Mouse (Mus musculus) B cell, adult 2 months (primary cell): ENCODE results near the gene Stn1.
"Not testable (repeated sequence)": the region's sequence is repeated elsewhere in the genome, so short reads cannot be mapped to it uniquely, and the experiment has no call there.

ENCODE experiments used
- DNase-seq, 2 experiments: peaks; one replicate each; pipeline ENCODE4 v3.0.0; 2022

Stn1 gene

DNA sequence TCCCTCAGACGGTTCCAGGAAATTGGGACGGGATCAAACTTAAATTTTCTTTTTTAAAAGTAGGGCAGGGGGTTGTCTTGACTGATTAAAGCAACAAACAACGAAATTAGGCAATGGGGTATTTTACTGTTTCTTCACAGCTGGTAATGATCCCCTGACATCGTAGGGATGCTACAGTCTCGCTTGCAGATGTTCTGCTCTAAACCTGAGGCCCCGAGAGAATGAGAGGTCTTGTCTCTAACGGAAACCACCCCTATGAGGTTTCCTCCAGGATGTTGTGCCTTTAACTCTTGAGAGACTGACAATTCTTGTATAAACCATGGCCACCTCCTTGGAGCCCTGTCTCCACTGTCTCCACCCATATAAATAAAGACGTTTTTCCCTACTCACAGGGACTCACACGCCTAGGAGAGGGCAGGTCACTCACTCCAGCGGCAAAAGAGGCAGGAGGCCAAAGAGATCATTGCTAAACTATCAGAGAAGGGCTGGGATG, at the start of gene Stn1:
Gene Stn1 (minus strand): TSS at position 208 of the 493 bp plus-strand sequence.
- DNase-seq = no peak

DNA sequence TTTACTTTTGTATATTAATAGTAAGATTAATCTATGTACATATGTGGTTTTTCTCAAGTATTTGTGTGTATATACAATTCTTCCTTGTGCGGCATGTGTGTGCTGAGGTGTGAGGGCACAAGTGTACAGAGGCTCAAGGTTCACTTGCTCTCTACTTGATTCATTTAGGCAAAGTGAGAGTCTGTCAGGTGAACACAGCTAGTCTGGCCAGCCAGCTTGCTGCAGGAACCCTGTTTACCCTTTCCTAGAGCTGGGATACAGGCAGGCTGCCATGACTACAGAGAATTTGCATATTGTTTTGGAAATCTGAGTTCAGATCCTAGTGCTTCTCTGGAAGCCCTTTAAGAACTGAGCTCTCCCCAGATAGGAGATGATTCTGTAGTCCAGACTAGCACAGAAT, 49.7 kb upstream of the Stn1 start:
- no peak for DNase-seq

DNA sequence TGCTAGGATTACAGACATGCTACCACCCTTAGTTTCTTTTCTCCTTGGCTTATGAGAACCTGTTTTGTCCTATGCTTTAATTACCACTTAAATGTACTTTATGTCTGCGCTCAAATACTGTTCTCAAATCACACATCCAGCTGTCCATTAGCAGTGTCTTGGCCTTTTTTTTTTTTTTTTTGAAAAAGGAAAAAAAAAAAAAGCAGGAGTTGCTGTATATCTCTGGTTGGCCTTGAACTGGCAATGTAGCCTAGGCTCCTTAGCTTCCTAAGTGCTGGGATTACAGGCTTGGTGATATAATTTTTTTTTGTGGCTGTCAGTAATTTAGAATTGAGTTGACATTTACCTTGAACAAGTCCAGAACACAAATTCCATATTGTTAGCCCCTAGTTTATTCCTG, 48.5 kb upstream of the Stn1 start:
- DNase-seq = no peak

DNA sequence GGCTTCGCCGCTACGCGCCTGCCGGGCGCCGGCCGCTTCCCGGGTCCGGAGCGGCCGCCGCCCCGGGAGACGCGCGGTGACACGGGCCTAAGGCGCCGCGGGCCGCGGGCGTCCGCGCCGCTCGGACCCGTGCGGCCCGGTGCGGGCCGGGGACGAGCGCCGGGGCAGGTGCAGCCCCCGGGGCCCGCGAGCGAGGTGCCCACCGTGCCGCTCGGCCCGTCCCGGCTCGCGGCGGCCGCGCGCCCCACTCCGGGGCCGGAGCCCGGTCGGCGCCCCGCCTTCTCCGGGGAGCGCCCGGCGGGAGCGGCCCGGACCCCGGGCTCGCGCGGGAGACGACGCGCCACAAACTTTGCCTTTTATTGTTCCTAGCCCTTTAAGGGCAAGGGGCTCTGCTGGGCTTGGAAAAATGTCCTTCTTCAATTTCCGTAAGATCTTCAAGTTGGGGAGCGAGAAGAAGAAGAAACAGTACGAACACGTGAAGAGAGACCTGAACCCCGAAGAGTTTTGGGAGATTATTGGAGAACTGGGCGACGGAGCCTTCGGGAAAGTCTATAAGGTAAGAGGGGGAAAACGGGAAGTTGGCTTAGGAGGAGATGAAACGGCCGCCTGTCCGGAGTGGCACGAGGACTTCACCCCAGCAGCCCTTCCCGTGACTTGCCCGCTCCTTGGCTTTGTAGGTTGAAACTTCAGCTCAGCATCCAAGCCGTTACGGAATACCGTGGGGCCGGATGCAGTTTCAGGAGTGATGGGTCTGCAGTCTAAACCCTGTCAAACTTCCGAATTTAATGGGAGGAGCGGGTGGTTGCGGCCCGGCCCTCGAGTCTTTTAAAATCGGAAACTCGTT, 42.7 kb upstream of the Stn1 start:
- peak; percentile 28 to 40 for DNase-seq

DNA sequence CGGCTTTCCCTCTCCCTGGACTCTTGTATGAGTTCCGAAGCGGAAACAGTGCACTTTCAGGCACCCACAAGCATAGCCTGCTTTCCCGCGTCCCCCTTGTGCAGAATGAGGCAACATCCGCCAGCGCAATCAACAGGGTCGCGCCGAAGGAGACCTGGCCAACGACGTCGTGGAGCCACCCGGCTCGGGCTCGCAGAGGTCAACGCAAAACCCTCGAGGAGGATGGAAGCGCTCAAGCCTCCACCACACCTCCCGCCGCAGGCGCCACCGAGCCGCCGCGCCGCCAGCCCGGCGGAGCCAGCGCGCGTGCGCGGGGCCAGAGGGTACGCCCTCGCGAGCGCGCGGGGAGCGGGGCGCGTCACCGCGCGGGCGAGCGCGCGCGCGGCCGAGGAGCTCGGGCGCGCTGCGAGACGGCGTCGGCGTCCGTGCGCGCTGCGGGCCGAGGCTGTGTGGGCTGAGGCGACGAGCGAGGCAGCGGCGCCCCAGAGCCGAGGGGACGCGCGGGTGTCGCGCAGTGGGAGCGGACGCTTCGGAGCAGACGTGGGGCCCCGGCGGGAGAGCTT, 42.0 kb upstream of the Stn1 start, which contains the start of gene Slk:
Gene Slk (plus strand): TSS at position 454 of the 563 bp plus-strand sequence.
- peak; percentile 81 to 91 for DNase-seq

DNA sequence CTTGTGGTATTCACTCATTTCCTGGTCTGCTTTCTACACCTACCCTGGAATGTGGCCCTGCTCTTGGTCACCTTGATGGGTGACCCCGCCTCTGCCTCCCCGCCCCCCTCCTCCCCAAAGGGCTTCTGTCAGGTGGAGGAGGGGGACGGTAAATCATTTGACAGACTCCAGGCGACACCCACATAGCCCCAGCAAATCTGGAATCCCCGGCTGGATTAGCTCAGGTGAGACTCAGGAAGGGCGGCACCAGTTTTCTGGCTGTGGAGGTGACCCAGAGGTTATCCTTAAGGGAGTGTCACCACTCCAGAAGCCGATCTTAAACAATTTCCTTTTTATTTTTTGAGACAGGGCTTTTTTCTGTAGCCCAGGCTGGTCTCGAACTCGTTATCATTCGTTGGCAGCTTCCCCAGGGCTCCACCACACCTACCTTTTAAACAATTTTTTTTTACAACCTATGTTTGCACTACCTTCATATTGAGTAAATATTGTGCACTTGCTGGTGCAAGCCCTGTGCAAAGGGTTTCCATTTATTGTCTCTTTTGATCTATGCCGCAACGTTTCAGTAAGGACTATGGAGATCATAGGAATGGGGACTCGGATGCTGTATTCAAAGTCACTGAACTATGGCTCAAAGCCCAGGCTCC, 41.4 kb upstream of the Stn1 start:
- DNase-seq = no peak

DNA sequence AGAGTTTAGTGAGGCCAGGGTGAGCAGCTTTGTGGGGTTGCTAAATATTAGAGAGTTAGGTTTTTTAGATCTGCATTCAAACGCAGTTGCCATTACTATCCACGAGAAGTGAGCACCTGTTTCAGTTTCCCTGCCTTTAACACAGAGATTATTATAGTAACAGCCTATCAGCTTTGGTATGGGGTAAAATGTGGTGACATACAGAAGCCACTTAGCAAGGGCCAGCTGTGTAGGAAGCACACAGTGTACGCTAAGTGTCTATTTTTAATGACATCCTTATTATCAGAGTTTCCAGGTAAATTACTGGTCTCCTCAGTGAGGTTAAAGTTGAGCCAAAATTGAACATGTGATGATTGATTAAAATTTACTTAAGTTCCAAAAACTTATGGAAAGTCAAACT, 36.4 kb upstream of the Stn1 start:
- DNase-seq = no peak

DNA sequence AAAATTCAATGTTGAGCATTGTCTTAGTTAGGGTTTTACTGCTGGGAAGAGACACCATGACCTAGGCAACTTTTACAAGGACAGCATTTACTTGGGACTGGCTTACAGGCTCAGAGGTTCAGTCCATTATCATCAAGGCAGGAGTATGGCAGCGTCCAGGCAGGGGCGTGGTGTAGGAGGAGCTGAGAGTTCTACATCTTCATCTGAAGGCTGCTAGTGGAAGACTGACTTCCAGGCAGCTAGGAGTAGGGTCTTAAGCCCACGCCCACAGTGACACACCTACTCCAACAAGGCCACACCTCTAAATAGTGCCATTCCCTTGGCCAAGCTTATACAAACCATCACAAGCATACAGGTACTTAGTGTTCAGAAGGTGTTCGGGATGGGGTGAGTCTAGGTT, 34.7 kb upstream of the Stn1 start:
- DNase-seq = not testable (repeated sequence)

DNA sequence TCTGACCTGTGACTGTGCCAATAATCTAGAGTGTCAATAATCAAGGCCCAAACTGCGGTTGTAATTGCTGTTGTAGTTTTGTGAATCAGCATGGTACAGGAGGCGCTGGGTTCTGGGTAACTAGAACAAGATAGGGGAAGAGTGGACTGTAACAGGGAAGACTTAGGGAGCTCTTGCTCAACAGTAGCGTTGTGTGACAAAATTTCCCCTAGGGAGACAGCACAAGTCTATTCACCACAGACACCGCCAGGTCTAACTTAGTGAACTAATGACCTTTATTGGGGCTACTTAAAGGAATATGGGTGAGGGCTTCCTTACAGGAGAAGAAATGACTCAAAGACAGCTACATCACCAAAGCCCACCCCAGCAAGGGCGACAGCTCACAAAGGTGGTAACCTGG, 32.7 kb upstream of the Stn1 start:
- no peak for DNase-seq

DNA sequence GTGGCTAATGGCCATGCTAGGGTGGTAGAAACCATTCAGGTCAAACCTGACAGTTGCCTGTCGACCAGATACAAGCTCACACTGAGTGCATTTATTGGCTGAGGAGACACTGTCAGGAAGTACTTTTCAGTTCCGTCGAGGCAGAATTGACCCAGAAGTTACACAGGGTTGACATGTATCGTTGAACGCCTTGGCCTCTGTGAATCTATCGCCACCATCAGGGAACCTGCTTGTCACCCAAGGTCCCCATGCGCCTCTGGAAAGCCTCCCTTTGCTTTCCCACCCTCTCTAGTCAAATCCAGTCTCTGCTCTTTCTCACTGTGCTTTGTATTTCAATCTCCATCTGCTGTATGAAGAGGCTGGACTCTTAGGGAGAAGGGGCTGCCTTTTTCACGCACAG, 28.7 kb upstream of the Stn1 start:
- DNase-seq = no peak

DNA sequence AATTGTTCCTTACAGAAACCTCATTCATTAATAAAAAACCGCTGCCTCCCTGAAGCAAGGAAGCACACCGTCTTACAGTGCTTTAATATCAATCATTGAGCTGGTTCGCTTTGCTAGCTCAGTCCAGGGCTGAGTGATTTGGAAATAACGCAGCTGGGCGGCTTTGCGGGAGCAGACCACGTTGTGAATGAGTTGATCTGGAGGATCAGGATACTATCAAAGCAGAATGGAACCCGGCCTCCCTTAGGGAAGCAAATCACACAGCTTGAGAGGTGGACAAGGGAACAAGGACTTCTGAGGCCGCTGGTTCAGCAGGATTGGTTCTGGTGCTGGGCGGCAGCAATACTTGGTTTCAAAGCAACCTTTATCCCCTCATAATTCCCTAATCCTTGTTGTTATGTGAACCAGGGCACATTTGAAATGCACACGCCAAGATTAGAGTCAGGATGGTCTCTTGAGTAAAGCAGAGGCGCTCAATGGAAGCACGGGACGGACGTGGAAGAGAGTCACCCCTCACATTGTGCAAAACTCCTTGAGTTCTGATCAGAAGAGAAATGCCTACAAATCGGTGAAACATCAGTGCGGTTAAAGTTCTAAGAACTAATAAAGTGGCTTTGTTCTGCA, 27.8 kb upstream of the Stn1 start:
- DNase-seq = no peak

DNA sequence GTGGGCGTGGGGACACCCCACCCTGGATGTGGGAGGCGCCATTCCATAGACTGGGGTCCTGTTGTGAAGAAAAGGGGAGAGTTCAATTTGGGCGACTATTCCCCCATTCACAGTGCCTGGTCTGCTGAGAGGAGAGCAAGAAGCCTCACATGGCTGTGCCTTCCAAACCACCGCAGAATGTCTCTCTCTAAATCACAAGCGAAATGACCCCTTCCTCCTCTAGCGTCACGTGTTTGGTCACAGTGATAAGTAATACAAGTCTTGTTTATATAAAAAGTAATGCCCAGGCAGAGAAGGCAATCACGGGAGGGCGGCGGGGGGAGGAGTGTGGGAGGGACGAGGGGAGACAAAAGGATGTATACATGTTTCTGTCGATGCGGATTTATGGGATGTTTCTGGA, 26.4 kb upstream of the Stn1 start:
- DNase-seq = no peak

DNA sequence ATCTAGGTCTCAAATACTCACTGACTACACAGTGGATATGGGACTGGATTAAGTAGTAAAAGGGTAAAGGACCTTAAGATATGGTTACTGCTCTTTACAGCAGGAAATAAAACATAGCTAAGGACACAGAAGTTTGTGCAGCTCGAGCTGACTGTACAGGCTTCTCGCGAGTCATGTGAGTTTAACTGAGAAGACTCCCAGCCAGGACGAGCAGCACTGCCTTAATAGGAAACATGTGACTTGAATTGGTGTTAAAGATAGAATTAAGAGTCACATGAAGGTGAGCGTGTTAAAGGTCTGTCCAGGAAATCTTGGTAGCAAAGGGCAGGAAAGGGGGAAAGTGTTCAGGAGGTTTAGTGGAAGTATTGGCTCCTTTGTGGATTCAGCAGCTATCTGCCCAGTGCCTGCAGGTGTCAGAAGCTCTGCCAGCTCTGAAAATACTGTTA, 24.7 kb upstream of the Stn1 start:
- no peak for DNase-seq

DNA sequence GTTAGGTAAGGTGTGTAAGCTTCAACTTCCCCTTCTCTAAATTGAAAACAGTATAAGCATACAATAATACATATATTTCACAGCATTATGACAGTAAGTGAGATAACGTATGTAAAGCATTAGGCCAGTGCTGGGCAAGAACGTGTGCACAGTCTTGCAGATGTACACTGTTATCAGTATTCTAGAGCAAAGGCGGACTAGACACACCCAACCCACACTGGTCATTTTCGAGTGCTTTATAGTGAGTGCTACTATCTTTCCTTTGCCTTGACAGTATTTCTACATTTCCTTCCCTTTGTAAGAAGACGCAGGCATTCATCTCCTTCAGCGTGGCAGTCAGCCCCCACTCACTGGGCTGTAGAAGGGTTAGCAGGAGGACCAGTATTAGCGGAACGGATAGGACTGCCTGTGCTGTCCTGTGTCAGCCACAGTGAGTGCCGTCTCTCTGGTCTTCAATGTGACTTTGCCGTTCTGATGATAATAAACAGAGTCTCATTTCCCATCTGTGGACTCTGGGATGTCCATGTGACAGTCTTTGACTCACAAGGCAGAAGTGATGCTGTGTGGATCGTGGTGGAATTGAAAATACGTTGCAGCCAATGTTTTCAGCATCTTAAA, 23.3 kb upstream of the Stn1 start:
- no peak for DNase-seq

DNA sequence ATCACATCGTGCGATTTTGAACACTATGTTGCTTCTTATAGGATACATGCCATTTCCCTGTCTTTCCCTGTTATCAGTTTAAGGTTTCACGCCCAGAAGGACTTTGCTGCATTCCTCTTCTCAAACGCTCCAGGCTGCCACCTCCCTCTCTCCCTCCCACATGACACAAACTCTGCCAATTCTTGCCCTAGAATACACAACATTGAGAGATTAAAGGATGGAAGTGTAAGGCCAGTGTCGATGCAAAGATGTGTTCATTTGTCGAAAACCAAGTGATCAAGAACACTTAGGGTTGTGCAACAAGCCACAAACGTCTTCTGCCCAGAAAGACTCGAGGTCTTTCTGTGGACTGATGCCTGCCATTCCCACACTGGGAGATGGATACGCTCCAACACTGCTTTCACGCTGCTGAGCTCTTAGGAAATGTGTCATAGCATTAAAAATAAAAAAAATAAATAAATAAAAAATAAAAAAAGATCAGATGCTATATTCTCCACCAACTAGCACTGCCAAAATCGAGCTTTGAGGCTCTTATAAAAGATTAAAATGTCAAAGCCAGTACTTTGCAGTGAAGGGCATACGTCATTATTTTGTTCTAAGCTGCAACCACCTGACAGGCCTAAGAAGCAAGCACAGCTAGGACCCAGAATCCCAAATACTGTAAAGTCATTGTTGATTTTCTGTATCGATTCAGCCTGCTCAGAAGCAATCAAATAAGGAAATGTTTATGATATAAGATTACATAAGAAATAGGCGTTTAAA, 22.6 kb upstream of the Stn1 start:
- DNase-seq = no peak

DNA sequence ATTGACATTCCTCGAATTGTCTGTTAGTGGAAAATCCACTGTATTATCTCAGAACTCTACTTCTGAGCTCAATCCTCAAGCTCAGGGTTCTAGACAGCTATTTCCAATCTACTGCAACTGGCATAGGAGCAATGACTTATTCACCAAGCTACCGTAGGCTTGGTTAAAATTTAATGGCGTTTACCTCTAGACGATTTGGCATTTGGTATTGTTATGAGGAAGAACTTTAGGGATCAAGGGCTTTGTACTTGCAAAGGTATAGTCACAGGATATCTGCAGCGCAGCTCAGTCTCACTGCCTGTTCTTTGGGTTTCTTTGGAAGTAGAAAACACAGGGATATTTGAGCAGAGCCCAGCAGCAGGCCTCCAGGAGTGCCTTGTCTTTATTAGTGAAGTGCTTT, 21.8 kb upstream of the Stn1 start:
- no peak for DNase-seq

DNA sequence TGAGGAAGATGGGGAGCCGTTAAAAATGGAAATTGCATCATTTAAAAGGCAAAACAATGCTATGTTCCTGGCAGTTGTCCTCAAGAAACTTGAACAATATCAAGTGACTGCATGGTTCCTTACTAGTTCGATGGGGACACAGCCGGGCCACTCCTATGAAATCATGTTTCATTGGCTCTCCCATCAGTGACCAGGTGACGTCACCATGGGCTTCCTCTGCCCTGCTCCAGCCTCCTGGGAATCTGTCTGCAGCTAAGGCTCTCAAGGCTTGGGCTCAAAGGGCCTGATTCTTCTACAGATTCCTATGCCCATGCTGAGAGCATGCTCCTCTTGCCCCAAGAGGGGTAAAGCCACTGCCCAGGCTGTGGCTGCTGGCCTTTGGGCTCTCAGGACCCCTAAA, 12.3 kb upstream of the Stn1 start:
- DNase-seq = no peak

DNA sequence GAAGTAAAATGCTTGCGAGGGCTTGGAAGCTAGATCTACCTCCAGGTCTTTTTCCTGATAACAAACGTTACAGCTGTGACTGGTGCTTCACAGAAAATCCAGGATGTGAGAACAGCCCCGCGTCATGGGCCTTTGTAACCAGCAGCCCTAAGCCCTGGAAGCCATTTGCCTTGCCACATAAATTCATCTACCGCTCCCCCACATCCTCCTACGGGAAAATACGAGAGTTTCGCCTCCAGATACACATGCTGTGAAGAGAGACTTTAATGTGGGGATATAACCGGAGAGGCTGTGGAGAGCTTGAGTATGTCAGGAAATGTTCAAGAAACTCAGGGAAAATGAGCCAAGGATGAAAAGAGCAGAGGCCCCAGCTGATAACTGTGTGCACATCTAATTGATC, 11.9 kb upstream of the Stn1 start:
- DNase-seq = no peak

DNA sequence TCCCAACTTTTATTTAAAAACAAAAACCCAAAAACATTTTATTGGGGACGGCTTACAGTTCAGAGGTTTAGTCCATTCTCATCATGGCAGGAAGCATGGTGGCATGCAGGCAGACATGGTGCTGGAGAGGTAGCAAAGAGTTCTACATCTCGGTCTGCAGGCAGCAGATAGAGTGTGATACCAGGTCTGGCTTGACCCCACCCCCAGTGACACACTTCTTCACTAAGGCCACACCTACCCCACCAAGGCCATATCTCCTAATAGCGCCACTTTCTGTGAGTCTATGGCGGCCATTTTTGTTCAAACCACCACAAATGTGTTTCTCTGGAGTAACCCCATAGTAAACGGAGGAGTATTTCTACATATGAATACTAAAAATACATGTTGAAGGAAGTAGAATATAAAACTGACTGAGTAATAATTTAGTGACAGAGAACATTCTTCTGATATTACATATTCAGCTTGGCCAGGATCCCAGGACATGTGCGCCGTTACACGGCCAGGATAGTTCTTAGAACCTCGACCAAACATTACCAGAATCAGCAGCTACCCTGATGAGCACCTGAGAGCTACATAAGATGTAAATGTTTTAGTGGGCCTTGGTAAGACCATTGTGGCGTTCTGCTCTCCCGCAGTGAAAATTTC, 11.2 kb upstream of the Stn1 start:
- no peak for DNase-seq

DNA sequence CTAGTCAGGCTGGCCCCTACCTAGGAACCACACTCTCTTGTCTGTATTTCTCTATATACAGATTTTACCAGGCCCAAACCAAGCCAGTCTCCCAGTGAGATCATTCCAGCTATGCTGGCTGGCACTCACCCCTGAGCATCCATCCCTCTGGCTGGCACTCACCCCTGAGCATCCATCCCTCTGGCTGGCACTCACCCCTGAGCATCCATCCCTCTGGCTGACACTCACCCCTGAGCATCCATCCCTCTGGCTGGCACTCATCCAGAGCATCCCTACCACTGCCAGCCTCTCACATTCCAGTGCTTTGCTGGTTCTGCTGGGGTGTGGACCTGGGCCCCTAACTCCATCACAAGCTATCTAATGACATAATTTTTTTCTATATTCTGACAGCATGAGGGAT, 8.2 kb upstream of the Stn1 start:
- DNase-seq = no peak

DNA sequence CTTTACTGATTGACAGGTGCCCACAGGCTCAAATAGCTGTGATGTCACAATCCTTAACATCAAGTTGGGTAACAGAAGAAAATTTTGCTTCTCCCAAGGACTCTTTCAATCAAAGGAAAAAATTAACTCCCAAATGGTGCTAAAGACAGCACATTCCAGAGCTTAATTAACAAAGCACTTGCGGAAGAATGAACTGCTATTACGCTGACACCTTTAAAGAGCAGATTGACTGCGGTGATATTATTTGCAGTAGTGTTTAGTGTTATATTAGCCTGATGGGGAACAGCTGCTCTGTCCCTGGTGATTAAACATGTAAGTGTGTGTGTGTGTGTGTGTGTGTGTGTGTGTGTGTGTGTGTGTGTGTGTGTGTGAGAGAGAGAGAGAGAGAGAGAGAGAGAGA, 7.7 kb upstream of the Stn1 start:
- no peak for DNase-seq

DNA sequence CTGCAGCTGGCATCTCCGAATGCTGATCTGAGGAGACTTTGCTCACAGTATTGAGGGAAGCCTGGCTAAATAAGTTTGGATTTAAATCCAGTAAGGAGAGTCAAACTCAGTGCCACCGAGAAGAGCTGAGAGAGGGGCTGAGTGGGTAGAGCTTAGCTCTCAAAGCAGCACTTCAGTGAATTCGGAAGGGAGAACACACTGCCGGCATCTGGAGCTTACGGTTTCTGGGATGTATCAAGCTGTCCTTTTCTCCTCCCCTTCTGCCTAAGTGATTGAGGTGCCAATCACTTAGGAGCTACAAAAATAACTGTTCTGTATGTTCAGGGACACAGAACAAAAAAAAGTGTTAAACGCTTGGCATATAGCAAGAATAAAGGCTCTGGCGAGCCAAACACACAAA, 5.1 kb upstream of the Stn1 start:
- no peak for DNase-seq
